Mouse (Mus musculus): ENCODE measurements around the gene Agtr1b.

The Agtr1b gene

GRCm38 (mm10) chr3:20366558-20367522 lies at the start of gene Agtr1b:
TSS of gene Agtr1b (minus strand) at chr3:20367177.
- peak; percentile 51 for DNase-seq (ENCODE audit: low spot score)

- no peak for DNase-seq (ENCODE audit: low spot score)
These were observed 13.4 kb downstream of the Agtr1b start for GRCm38 (mm10) chr3:20353598-20353997.

- DNase-seq (ENCODE audit: low spot score), result no peak
These were observed 18.8 kb downstream of the Agtr1b start for GRCm38 (mm10) chr3:20348206-20348605.

- no peak for DNase-seq (ENCODE audit: low spot score)
These were observed 26.6 kb downstream of the Agtr1b start for GRCm38 (mm10) chr3:20340402-20340801.

GRCm38 (mm10) chr3:20334681-20335080 lies 32.3 kb downstream of the Agtr1b start:
- peak; percentile 5 for DNase-seq (ENCODE audit: low spot score)

GRCm38 (mm10) chr3:20317233-20317632 lies 49.7 kb downstream of the Agtr1b start:
- DNase-seq (ENCODE audit: low spot score), result peak; percentile 60

- no peak for DNase-seq (ENCODE audit: low spot score)
These were observed 57.8 kb downstream of the Agtr1b start for GRCm38 (mm10) chr3:20309142-20309541.

GRCm38 (mm10) chr3:20307256-20307655 lies 59.7 kb downstream of the Agtr1b start:
- DNase-seq (ENCODE audit: low spot score), result no peak

- DNase-seq (ENCODE audit: low spot score), result no peak
These were observed 62.1 kb downstream of the Agtr1b start for GRCm38 (mm10) chr3:20304758-20305352.

GRCm38 (mm10) chr3:20295546-20295945 lies 71.4 kb downstream of the Agtr1b start:
- no peak for DNase-seq (ENCODE audit: low spot score)

GRCm38 (mm10) chr3:20294542-20295348 lies 72.2 kb downstream of the Agtr1b start:
- DNase-seq (ENCODE audit: low spot score), result no peak

- DNase-seq (ENCODE audit: low spot score), result no peak
These were observed 75.6 kb downstream of the Agtr1b start for GRCm38 (mm10) chr3:20291370-20291769.

- DNase-seq (ENCODE audit: low spot score), result no peak
These were observed 78.2 kb downstream of the Agtr1b start for GRCm38 (mm10) chr3:20288761-20289160.

GRCm38 (mm10) chr3:20281796-20282195 lies 85.2 kb downstream of the Agtr1b start:
- no peak for DNase-seq (ENCODE audit: low spot score)

GRCm38 (mm10) chr3:20275633-20276032 lies 91.3 kb downstream of the Agtr1b start, which contains the start of gene Cpb1:
TSS of gene Cpb1 (minus strand) at chr3:20275733.
- no peak for DNase-seq (ENCODE audit: low spot score)

Data from retina, embryonic 14.5 days (tissue).